Mouse (Mus musculus) liver, adult 2 months (tissue): ENCODE results near the gene Nepn.

ENCODE experiments used
- CTCF ChIP-seq: fragments of 200-500 bp; IDR thresholded peaks from 2 replicates; pipeline ENCODE4 v1.5.1; 2011; ENCODE audit warnings: low read depth, low read length, control low read depth
- POLR2A ChIP-seq: fragments of 200-500 bp; IDR thresholded peaks from 2 replicates; pipeline ENCODE4 v1.6.1; 2011; ENCODE audit warnings: low read length, control low read depth; ENCODE audit not compliant: insufficient read depth; ENCODE audit errors: extremely low read depth

GRCm38 (mm10) chr10:52421716-52422115 lies 32.9 kb downstream of the Nepn start:
- TF ChIP-seq POLR2A (no peak), CTCF (no peak)
